Mouse (Mus musculus) midbrain, embryonic 10.5 days (tissue): Measurements from ENCODE around the gene Bcl6b. TPM values are rescaled to one million over a fixed set of nuclear protein-coding genes. Genes with fewer than 3 reads are reported as not detected.
A peak's percentile ranks its signal among the peaks of the same experiment; 100 is the strongest.

Experiments
- DNase-seq: peaks from one replicate; pipeline ENCODE4 v3.0.0-alpha.2; 2017; ENCODE audit warnings: low spot score
- H3K27ac ChIP-seq: fragments of 300-500 bp; sonication (generic); replicated peaks from 2 replicates; pipeline ENCODE4 v1.5.1; 2016; ENCODE audit warnings: mild to moderate bottlenecking
- H3K27me3 ChIP-seq: fragments of 300-500 bp; sonication (generic); 2 replicates; pipeline ENCODE4 v1.6.1; 2016; ENCODE audit warnings: low read depth, mild to moderate bottlenecking; ENCODE audit not compliant: poor library complexity, severe bottlenecking
- H3K36me3 ChIP-seq: fragments of 300-500 bp; sonication (generic); 2 replicates; pipeline ENCODE4 v1.6.1; 2016; ENCODE audit warnings: mild to moderate bottlenecking, moderate library complexity
- H3K4me1 ChIP-seq: fragments of 300-500 bp; sonication (generic); 2 replicates; pipeline ENCODE4 v1.6.1; 2016
- H3K4me3 ChIP-seq: fragments of 300-500 bp; sonication (generic); 2 replicates; pipeline ENCODE4 v1.5.1; 2016; ENCODE audit warnings: mild to moderate bottlenecking, moderate library complexity
- H3K9me3 ChIP-seq: fragments of 300-500 bp; sonication (generic); replicated peaks from 2 replicates; pipeline ENCODE4 v1.6.1; 2016; ENCODE audit warnings: mild to moderate bottlenecking
- WGBS: fragments of 180-500 bp; shearing (Covaris S2); methylation state at CpG from one replicate; pipeline ENCODE4 v1.1.7; 2016; 5-methylcytosine and 5-hydroxymethylcytosine counted together
- polyA plus RNA-seq: library from polyadenylated mRNA; unstranded; fragments of >200 nt; fragmentation: Nextera tagmentation; extraction: Ambion mirVana; gene quantifications from 2 replicates; pipeline ENCODE4 v1.2.1, GENCODE M21; 2016

The Bcl6b gene
- polyA plus RNA-seq, 1 experiment from 2014 or later = 5.0 TPM

DNA sequence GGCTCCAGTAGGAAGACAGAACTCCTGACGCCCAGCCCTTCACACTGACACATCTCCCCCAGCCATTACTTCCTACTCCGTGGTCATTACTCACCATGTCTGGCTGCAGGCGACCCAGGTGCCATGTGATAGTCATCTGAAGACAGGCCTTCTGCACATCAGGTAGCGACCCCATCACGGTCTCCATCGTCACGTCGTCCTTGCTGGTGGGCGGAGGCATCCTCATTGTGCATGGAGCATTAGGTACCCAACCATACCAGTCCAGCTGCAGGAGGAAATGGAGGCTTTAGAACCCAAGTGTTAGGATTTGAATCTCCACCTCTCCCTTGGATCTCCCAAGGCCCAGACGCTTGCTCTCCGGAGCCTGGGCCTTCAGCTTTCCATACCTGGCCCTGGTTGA, 13.0 kb upstream of the Bcl6b start:
- Histone ChIP-seq H3K9me3 (no peaks in the 10 kb centered on the region), H3K27ac (no peak overlapping the region), H3K4me1 (peaks cover 22% of the 10 kb centered on the region), H3K27me3 (peaks cover 9% of the 10 kb centered on the region; the same call in 1 of the 2 replicates), H3K36me3 (no peaks in the 10 kb centered on the region), H3K4me3 (no peak overlapping the region)
- no peak for DNase-seq
- WGBS = 76% methylated on average over 11 of the region's 11 CpGs

DNA sequence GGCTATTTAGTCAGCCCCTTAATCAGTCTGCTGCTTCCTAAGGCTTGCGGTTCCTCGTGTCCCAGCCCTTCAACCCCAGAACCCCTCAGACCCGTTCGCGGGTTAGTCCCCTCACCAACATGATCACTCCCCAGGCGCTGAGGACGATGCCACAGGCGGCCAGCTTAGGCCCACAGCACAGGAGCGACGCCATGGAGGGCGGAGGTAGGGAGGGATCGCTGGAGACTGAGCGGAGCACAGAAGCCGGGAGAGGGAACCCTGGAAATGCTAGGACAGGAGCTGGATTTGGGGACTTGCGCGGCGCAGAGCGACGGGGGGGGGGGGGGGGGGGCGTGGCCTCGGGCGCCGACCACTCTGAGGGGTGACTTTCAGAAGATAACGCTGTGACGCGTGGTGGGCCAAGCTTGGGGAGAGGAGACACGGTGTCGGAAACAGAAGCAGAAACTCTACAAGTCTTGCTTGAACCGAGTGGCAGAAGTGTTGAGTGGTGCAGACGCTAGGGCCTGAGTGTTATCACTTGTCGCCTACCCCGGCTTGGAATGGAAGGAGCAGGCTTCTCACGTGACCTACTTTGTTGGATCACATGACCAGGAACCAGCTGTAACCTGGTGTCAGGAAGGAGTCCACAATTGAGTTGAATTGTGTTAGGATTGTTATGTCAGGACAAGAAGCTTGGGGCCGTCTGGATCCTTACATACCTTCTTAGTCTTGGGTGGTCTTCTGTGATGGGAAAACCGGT, 10.1 kb upstream of the Bcl6b start, which contains the start of the genes Gm21988 and Rnasek:
Gm21988 (minus strand) TSS at position 290 of the 739 bp plus-strand sequence.
Rnasek (minus strand) TSS at position 302 of the 739 bp plus-strand sequence.
- no peaks in the 10 kb centered on the region for H3K27me3 ChIP-seq
- peaks cover 46% of the 10 kb centered on the region for H3K4me1 ChIP-seq
- peaks cover 16% of the 10 kb centered on the region for H3K36me3 ChIP-seq
- WGBS = under 1% methylated on average over 33 of the region's 35 CpGs
- H3K9me3 ChIP-seq = no peaks in the 10 kb centered on the region
- H3K27ac ChIP-seq = peak within 1 kb of the TSS; percentile 95
- H3K4me3 ChIP-seq = peak within 1 kb of the TSS; percentile 93
- DNase-seq = peak; percentile 86

DNA sequence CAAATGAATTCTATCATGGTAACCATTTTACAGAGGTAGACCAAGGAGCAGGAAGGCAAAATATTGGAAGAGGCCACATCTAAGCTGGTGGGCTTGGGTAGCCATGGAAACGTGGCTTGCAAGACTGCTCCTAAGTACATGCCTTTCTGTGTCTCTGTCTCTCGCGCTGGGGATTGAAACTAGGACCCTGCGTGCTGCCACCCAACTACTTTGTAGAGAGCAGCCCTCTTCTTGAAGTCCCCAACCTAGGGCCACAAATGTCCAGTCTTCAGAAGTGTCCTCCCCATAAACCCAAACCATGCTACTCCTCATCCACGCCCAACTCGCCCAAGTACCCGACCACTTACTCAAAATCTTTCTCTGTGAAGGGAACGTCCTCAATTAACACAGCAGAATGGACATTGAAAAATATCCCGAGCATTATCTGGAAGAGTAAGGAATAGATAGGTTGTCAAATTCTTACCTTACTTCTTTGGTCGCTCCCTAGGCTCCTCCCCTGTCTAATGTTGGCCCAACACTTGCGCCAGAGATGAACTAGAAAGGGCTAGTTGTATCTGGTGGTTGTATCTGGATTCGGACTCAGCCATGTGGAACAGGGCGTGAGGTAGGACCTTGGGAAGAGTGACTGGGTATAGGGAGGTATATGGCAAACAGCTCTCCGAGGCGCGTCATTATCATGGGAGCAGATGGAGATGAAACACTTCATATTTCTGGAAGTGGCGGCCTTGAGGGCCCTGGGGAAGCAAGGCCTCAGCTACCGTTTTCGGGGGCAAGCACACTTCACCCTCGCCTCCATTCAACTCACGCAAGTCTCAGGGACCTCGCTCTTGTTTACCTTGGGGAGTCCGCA, 9.2 kb upstream of the Bcl6b start:
- Histone ChIP-seq H3K4me1 (peaks cover 50% of the 10 kb centered on the region), H3K36me3 (peaks cover 25% of the 10 kb centered on the region), H3K9me3 (no peaks in the 10 kb centered on the region), H3K27me3 (no peaks in the 10 kb centered on the region), H3K27ac (peak overlapping the region; percentile 95), H3K4me3 (peak overlapping the region; percentile 93)
- WGBS = 13% methylated on average over 23 of the region's 23 CpGs
- DNase-seq = no peak

DNA sequence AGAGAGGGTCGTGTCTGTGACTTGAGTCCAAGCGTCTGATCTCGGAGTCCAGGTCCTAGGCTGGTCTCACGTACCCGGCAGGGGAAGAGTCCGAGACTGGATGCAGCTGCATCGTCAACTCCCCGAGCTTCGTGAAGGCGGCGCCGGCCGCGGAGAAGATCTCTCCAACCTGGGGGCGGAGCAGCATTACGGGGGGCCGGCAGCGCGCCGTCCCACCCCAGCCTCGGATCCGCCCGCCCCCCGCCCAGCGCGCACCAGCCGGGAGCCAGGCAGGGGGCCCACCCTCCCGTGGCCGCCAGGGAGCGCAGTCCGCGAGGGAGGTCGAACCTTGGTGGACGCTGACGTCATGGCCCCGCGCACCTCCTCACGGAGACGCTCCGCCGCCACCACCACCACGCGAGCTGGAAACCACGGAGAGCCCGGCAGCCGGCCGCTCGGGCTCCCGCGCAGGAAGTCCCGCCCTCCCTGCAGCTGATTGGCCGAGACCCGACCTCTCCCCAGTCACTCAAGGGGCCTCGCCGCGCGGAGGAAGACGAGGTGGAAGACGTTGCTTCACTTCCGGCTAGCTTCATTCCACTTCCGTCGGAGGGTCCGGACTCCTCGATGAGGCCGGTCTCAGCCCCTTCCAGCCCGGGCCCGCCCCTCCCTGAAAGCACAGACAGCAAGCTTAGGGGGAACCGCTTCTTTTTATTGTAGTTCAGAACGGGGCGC, 8.0 kb upstream of the Bcl6b start, which contains the start of gene 0610010K14Rik:
0610010K14Rik (minus strand) TSS at position 458 of the 711 bp plus-strand sequence.
- whole genome bisulfite sequencing = under 1% methylated on average over 67 of the region's 70 CpGs
- Histone ChIP-seq H3K27ac (peak within 1 kb of the TSS; percentile 95), H3K27me3 (no peaks in the 10 kb centered on the region), H3K4me3 (peak within 1 kb of the TSS; percentile 93), H3K4me1 (peaks cover 62% of the 10 kb centered on the region), H3K36me3 (peaks cover 25% of the 10 kb centered on the region), H3K9me3 (no peaks in the 10 kb centered on the region)
- DNase-seq = peak; percentile 98

DNA sequence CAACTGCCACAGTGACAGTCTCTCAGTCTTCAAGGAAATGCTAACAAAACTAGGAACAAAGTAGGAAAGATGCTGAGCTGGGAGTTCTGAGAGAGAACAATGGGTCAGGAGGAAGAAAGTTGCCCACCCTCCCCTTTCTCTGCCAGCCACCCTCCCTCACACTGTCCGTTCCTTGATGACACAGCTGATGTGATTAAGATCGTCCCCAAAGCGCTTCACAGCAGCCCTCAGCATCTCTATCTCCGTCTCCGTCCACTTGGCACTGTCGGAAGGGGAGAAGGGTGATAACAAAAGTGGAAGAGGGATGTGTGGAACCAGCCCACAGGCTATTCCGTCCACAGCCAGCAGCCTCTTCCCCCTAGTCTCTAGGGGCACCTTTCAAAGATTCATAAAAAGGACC, 7.1 kb upstream of the Bcl6b start:
- no peak for DNase-seq
- Histone ChIP-seq H3K4me1 (peaks cover 69% of the 10 kb centered on the region), H3K9me3 (no peaks in the 10 kb centered on the region), H3K4me3 (peak overlapping the region; percentile 93), H3K27me3 (peaks cover 5% of the 10 kb centered on the region; the same call in 1 of the 2 replicates), H3K36me3 (peaks cover 25% of the 10 kb centered on the region), H3K27ac (peak overlapping the region; percentile 95)
- WGBS = 52% methylated on average over 7 of the region's 7 CpGs

DNA sequence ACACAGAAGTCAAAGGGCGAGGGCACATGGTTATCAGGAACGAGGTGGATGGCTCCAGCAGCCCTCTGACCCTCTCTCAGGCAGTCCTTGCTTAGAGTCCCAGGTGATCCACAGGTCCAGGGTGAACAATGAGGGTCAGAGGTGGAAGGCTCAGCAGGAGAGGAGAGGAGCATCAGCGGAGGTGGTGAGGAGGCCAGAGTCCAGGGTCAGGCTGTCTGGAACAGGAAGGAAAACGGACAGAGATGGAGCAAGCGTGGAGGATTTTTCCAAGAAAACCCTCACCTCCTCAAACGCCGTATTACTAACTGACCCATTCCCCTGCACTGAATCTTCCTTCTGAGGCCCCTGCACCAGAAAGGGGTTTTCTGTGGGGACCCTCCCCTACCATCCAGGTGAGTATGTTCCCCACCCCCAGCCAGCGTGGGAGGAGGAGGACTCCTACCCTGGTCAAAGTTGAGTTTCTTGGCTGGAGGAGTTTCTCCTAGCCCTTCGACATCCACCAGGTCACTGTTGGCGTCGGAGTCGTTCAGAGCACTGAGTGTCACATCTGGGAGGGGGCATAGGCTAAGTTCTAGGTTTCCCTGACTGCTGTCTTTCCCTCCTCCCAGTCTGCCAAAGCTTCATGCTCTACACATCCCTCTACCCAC, 5.8 kb upstream of the Bcl6b start:
- Histone ChIP-seq H3K27ac (no peak overlapping the region), H3K9me3 (no peaks in the 10 kb centered on the region), H3K36me3 (peaks cover 25% of the 10 kb centered on the region), H3K4me3 (peak overlapping the region; percentile 14; the same call in 1 of the 2 replicates), H3K27me3 (peaks cover 19% of the 10 kb centered on the region), H3K4me1 (peaks cover 69% of the 10 kb centered on the region)
- WGBS = 92% methylated on average over 12 of the region's 12 CpGs
- DNase-seq = no peak

DNA sequence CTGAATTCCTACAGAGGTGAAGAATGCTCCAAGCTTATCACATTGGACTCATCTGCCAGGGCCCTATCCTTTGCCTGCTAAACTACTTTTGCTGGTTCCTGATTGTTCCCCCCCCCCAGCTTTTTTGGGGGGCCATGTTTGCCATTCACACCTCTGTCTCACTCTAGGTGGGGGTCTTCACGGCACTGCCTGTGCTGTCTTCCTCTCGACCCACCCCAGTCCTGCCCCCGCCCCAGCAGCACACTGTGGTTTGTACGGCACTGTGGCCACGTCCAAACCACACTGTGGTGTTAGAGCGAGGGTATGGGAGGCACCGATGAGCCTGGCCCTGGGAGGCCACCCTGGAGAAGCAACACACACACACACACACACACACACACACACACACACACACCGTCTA, 4.9 kb upstream of the Bcl6b start:
- H3K36me3 ChIP-seq = peaks cover 25% of the 10 kb centered on the region
- 88% methylated on average over 8 of the region's 8 CpGs for WGBS
- H3K9me3 ChIP-seq = no peaks in the 10 kb centered on the region
- H3K4me1 ChIP-seq = peaks cover 74% of the 10 kb centered on the region
- H3K27ac ChIP-seq = no peak overlapping the region
- peaks cover 27% of the 10 kb centered on the region for H3K27me3 ChIP-seq
- DNase-seq = no peak
- H3K4me3 ChIP-seq = no peak overlapping the region

DNA sequence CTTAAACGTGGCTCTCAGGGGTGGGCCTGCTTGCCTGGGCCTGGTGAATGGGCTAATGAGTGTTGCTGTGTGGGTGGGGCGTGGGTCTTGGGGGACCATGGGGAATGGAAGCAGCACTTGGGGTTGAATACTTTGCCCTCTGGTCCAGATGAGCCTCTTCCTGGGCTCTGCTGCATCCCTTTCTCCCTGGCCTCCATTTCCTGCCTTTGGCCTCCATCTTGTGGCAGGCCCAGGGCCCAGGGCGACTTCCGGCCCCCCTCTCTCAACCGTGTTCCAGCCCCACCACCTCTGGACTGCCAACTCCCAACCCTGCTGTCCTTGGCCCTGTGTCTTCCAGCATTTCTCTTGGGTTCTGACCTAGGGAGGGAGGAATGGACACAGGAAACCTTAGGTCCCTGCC, 4.4 kb upstream of the Bcl6b start:
- no peak for DNase-seq

DNA sequence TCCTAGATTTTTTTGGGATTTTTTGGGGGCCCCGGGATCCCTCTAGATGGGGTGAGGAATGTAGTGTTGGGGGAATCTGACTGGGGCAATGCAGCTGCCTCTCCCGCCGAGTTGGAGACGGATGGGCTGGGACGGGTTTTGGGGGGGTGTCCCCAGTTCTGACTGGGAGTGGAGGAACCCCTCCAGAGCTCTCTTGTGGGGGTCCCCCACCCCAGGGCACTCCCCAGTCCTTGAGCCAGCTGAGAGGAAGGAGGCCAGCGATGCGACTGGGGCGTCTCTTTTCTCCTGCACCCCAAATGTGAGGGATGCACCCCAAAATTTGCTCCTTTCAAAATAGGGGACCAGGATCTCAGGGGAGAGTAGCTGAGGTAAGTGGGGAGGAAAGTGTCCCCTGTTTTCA, 3.4 kb upstream of the Bcl6b start:
- Histone ChIP-seq H3K4me1 (peaks cover 74% of the 10 kb centered on the region), H3K27ac (peak overlapping the region; percentile 87), H3K9me3 (no peaks in the 10 kb centered on the region), H3K27me3 (peaks cover 42% of the 10 kb centered on the region), H3K4me3 (peak overlapping the region; percentile 54), H3K36me3 (peaks cover 25% of the 10 kb centered on the region)
- no peak for DNase-seq
- 41% methylated on average over 8 of the region's 8 CpGs for WGBS

More for the DNA sequence above, 4.4 kb upstream of the Bcl6b start:
- Histone ChIP-seq H3K4me3 (no peak overlapping the region), H3K4me1 (peaks cover 74% of the 10 kb centered on the region), H3K36me3 (peaks cover 25% of the 10 kb centered on the region), H3K27me3 (peaks cover 32% of the 10 kb centered on the region), H3K9me3 (no peaks in the 10 kb centered on the region), H3K27ac (no peak overlapping the region)
- 54% methylated on average over 5 of the region's 5 CpGs for WGBS

DNA sequence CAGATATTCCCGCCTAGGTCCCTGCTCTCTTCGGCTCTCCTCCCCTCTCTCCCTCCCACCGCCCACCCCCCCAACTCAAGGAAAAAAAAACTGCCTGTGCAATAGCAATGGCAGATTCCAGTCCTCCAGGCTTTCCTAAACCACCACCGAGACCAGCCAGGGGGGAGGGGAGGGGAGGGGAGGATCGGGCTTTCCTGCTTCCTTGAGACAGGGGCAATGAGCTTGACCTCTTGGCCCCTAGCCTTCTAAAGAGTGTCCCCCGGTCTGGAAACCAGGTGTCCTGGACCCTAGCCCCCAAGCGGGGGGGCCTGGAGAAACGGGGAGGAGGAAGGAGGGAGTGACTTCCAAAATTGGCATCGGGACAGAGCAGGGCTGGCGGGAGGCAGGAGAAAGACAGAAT, 2.9 kb upstream of the Bcl6b start:
- peaks cover 47% of the 10 kb centered on the region for H3K27me3 ChIP-seq
- H3K9me3 ChIP-seq = no peaks in the 10 kb centered on the region
- DNase-seq = peak; percentile 70
- H3K27ac ChIP-seq = peak overlapping the region; percentile 87
- WGBS = 9% methylated on average over 10 of the region's 10 CpGs
- H3K4me3 ChIP-seq = peak overlapping the region; percentile 54
- peaks cover 25% of the 10 kb centered on the region for H3K36me3 ChIP-seq
- peaks cover 74% of the 10 kb centered on the region for H3K4me1 ChIP-seq

DNA sequence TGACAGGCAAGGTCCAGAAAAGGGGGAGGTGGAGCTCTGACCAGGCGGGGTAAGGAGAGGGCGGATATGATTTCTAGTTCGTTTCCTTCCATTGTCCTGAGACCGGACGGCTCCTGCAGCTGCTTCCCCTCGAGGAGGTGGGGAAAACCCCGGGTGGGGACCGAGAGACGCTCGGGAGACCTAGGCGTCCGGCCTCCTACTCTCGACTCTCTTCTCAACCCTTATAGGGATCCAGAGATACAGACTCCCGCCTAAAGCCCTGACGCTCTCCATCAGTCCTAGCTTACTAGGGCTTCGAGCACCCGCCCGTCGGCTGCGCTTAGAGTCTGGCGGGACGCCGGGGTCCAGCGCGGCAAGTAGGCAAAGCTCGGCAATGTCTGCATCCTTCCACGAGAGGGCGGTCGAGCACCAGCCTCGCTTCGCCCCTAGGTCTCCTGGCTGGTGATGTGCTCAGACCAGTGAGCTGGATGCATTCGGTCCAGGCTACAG, 685 bp upstream of the Bcl6b start:
- Histone ChIP-seq H3K36me3 (peaks cover 14% of the 10 kb centered on the region), H3K9me3 (no peaks in the 10 kb centered on the region), H3K4me3 (peak overlapping the region; percentile 43), H3K27ac (peak overlapping the region; percentile 74), H3K27me3 (peaks cover 70% of the 10 kb centered on the region), H3K4me1 (peaks cover 69% of the 10 kb centered on the region)
- 2% methylated on average over 32 of the region's 32 CpGs for WGBS
- DNase-seq = peak; percentile 88

DNA sequence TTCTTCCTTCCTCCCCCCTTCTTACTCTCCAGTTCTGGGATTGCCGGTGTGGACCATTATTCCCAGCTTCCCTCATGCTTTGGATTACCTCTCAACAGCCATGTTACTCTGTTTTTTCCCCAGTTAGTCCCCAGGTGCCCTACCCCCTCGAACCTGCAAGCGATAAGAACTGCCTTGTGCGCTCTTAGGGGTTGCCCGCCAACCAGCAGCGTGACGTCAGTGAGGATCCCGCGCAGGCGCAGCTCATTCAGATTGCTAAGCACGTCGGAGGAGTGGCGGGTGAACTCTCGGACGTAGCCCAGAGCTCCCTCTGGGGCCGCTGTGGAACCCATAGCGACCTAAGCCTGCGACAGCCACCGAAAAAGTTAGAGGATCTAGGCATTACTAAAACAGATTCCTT, 770 bp downstream of the Bcl6b start:
- Histone ChIP-seq H3K36me3 (no peaks in the 10 kb centered on the region), H3K27ac (peak overlapping the region; percentile 60), H3K27me3 (peaks cover 84% of the 10 kb centered on the region), H3K4me1 (peaks cover 64% of the 10 kb centered on the region), H3K4me3 (peak overlapping the region; percentile 43), H3K9me3 (no peaks in the 10 kb centered on the region)
- 2% methylated on average over 19 of the region's 19 CpGs for WGBS
- DNase-seq = peak; percentile 85
